Mouse (Mus musculus) ES-E14 (cell line): ENCODE measurements at regions not wholly inside any gene's neighbourhood (a gene's known extent, or its start where the extent isn't known, plus 50 kb on each side); places are given as distances from the start of the nearest gene placed in this dataset.

Experiments used
- DNase-seq: peaks from one replicate; pipeline ENCODE4 v3.0.0-alpha.2; 2013; ENCODE audit warnings: low read depth, low spot score
- H3K27ac ChIP-seq: 2 replicates; pipeline ENCODE4 v1.5.1; 2012; ENCODE audit warnings: low read depth, mild to moderate bottlenecking, low read length, moderate library complexity, mixed read lengths; ENCODE audit not compliant: poor library complexity, insufficient read depth, severe bottlenecking
- H3K36me3 ChIP-seq: 2 replicates; pipeline ENCODE4 v1.6.1; 2012; ENCODE audit warnings: mild to moderate bottlenecking, low read length, moderate library complexity, mixed read lengths; ENCODE audit not compliant: control insufficient read depth, poor library complexity, insufficient read depth, severe bottlenecking
- H3K4me1 ChIP-seq, 2 experiments: fragments of 150-350 bp in 1 of 2; sonication (generic) in 1 of 2; 2 replicates each; pipeline ENCODE4 v1.6.1; 2012; ENCODE audit warnings: low read length in 2 of 2, mild to moderate bottlenecking in 1 of 2, mixed read lengths in 1 of 2; ENCODE audit not compliant: control insufficient read depth in 2 of 2, insufficient read depth in 2 of 2, poor library complexity in 1 of 2
- H3K4me3 ChIP-seq, 2 experiments: fragments of 150-350 bp in 1 of 2; sonication (generic) in 1 of 2; 2 replicates each; pipeline ENCODE4 v1.5.1; 2012; ENCODE audit warnings: low read length in 2 of 2, low read depth in 1 of 2, mild to moderate bottlenecking in 1 of 2, mixed read lengths in 1 of 2; ENCODE audit not compliant: insufficient read depth in 1 of 2, poor library complexity in 1 of 2, severe bottlenecking in 1 of 2
- H3K9ac ChIP-seq: 2 replicates; pipeline ENCODE4 v1.6.1; 2012; ENCODE audit warnings: low read depth, mild to moderate bottlenecking, low read length, mixed read lengths; ENCODE audit not compliant: poor library complexity, insufficient read depth, severe bottlenecking
- H3K9me3 ChIP-seq: fragments of 150-350 bp; sonication (generic); 2 replicates; pipeline ENCODE4 v1.6.1; 2012; ENCODE audit warnings: low read depth, mild to moderate bottlenecking, low read length; ENCODE audit not compliant: control insufficient read depth, insufficient read depth
- CHD2 ChIP-seq: IDR thresholded peaks from 2 replicates; pipeline ENCODE4 v1.6.1; 2014; ENCODE audit warnings: mild to moderate bottlenecking, low read depth, low read length, inconsistent platforms
- HCFC1 ChIP-seq: IDR thresholded peaks from 2 replicates; pipeline ENCODE4 v1.6.1; 2012; ENCODE audit warnings: low read length, inconsistent platforms, borderline replicate concordance; ENCODE audit not compliant: insufficient read depth
- MAFK ChIP-seq: IDR thresholded peaks from 2 replicates; pipeline ENCODE4 v1.6.1; 2014; ENCODE audit warnings: mild to moderate bottlenecking, low read depth, low read length, inconsistent platforms; ENCODE audit not compliant: insufficient read depth
- ZC3H11A ChIP-seq: IDR thresholded peaks from 2 replicates; pipeline ENCODE4 v1.6.1; 2012; ENCODE audit warnings: low read depth, mild to moderate bottlenecking, inconsistent platforms, low read length, borderline replicate concordance
- ZNF384 ChIP-seq: IDR thresholded peaks from 2 replicates; pipeline ENCODE4 v1.6.1; 2012; ENCODE audit warnings: low read depth, low read length, inconsistent platforms
- in situ Hi-C, 2 experiments: fragments of 600-800 bp; cut with MboI; formaldehyde crosslinking; loops; one replicate each; pipeline ENCODE4 v1.15.1; 2025; ENCODE audit warnings: low sequenced_read_pairs in 2 of 2, inconsistent platforms in 1 of 2; ENCODE audit not compliant: unreplicated experiment in 2 of 2

DNA sequence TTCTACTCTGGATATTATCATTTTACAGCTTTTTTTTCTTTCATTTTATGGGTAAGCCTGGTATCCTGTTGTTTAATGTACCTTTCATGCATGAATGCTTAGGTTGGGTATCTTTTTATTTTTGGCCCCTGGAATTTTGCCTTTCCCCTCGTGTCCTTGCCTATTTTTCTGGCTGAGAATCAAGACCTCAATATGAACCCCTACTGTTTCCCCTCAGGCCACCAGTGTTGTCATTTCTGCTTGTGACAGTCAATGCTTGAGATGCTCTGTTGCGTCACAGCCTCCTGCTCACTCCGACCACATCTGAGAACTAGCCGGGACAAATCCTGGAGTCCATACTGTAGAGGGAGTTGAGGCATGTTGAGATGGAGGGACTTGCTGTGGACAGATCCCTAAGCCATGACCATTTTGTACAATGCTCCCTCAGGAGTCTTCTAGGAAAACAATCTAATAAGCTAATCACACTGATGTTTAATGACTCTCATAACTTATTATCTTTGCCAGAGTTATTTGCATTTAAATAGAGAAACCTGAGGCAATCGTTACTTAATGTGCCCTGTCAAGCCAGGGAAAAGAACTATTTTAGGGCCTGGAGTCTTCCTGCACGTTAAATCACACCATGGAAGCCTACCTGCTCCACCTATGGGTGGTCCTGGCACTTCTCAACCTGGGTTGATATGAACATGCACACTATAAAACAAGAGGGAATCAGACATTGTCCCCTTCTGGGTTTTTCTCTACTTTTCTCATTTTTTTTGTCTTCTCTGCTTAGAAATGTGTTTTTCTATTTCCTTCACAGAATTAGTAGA lies 363.9 kb downstream of the Phkb start:
- Histone ChIP-seq H3K4me3 (no peak overlapping the region), H3K9ac (no peak overlapping the region), H3K4me1 (no peaks in the 10 kb centered on the region), H3K36me3 (no peaks in the 10 kb centered on the region), H3K9me3 (no peaks in the 10 kb centered on the region), H3K27ac (no peak overlapping the region)
- in situ Hi-C loops = no loop called here
- TF ChIP-seq ZNF384 = no peak
- TF ChIP-seq MAFK = no peak
- TF ChIP-seq HCFC1 = no peak
- TF ChIP-seq CHD2 = no peak
- TF ChIP-seq ZC3H11A = no peak
- DNase-seq = no peak

DNA sequence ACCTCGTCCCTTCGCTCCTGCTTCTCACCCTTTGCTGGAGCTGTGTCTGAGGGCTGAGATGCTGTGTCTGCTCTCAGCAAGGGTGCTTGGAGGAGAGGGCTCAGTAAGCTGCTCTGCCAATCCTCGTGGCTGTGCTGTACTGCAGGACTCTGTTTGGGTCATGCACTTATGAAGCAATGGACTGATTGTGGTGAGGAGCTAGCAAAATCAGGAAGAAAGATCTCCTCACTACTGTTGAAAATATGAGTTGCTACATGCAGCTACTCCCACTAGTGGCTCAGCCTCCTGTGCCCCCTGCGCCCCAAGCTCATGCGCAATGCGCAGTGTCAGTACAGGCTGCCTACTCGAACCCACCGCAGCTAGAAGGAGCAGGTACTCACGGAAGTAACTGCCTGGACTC lies 362.3 kb downstream of the Phkb start:
- no peak for DNase-seq
- Histone ChIP-seq H3K4me1 (no peaks in the 10 kb centered on the region), H3K27ac (no peak overlapping the region), H3K9me3 (no peaks in the 10 kb centered on the region), H3K36me3 (no peaks in the 10 kb centered on the region), H3K4me3 (no peak overlapping the region), H3K9ac (no peak overlapping the region)
- in situ Hi-C loops = no loop called here
- TF ChIP-seq ZNF384 (no peak), CHD2 (no peak), MAFK (no peak), HCFC1 (no peak), ZC3H11A (no peak)

DNA sequence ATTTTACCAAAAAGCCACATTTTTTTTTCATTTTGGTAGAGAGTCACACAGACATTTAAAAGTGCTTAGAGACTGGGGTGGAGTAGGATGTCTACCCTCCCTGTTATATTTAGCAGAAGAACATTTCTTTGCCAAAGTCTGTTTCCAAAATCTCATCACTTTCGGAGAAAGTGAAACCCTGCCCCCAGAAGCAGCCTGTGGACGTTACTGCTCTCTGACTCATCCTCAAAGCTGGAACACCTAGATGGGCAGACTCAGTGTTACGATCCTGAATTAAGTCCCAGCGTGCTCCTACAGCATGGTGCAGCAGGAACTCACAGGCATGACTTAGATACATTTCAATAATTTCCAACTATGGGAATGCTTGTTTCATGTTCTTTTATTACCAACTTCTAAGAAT lies 361.1 kb downstream of the Phkb start:
- no peak for DNase-seq

DNA sequence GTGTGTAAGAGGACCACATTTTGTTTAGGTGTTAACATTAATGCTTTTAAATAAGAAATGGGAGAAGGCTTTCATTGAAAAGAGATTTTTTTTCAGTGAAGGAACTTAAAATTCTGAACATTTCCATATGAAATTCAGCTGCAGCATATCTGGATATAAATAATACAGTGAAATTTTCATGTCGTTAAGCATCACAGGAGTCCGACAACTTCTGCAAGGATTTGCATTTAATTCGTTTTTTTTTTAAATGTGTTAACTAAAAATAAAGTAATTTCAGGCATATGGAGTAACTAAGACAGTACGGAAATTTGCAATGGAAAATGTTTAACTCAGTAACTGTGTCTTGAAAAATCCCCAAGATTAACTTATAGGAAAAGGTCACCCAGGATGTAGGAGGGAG lies 351.5 kb downstream of the Phkb start:
- no peaks in the 10 kb centered on the region for H3K9me3 ChIP-seq
- TF ChIP-seq ZNF384 (no peak), CHD2 (no peak), HCFC1 (no peak), MAFK (no peak), ZC3H11A (no peak)
- no peaks in the 10 kb centered on the region for H3K4me1 ChIP-seq
- DNase-seq = no peak
- no peak overlapping the region for H3K4me3 ChIP-seq
- H3K36me3 ChIP-seq = no peaks in the 10 kb centered on the region
- no peak overlapping the region for H3K27ac ChIP-seq
- no peak overlapping the region for H3K9ac ChIP-seq
- in situ Hi-C loops = no loop called here

More for the DNA sequence above, 361.1 kb downstream of the Phkb start:
- no peak for TF ChIP-seq MAFK
- TF ChIP-seq HCFC1 = no peak
- no peak for TF ChIP-seq CHD2
- no peak for TF ChIP-seq ZC3H11A
- no peak for TF ChIP-seq ZNF384
- no peaks in the 10 kb centered on the region for H3K36me3 ChIP-seq
- H3K27ac ChIP-seq = no peak overlapping the region
- H3K9ac ChIP-seq = no peak overlapping the region
- no peak overlapping the region for H3K4me3 ChIP-seq
- no peaks in the 10 kb centered on the region for H3K4me1 ChIP-seq
- in situ Hi-C loops = no loop called here
- H3K9me3 ChIP-seq = no peaks in the 10 kb centered on the region

DNA sequence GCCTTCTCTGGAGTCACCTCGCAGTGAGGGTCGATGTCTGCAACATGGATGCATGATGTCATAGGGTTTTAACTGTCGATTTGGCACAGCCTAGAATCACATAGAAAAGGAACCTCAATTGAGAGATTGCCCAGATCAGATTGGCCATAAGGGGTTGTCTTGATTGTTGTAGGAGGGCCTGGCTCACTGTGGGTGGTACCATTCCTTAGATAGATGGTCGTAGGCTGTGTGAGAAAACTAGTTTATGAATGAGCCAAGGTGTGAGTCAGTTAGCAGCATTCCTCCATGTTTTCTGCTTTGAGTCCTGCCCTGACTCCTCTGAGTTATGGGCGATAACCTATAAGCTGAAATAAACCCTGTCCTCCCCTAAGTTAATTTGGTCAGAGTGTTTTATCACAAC lies 343.9 kb downstream of the Phkb start:
- Histone ChIP-seq H3K27ac (no peak overlapping the region), H3K4me3 (no peak overlapping the region), H3K4me1 (no peaks in the 10 kb centered on the region), H3K9me3 (no peaks in the 10 kb centered on the region), H3K9ac (no peak overlapping the region), H3K36me3 (no peaks in the 10 kb centered on the region)
- in situ Hi-C loops = no loop called here
- no peak for DNase-seq
- TF ChIP-seq MAFK = no peak
- no peak for TF ChIP-seq ZC3H11A
- TF ChIP-seq CHD2 = no peak
